Mouse (Mus musculus): ENCODE measurements around the gene Tex19.2. TPM values are rescaled to one million over a fixed set of nuclear protein-coding genes. Genes with fewer than 3 reads are reported as not detected.

The Tex19.2 gene
- polyA plus RNA-seq (2012): 25.6 and 26.1 TPM in 2 replicates

DNA sequence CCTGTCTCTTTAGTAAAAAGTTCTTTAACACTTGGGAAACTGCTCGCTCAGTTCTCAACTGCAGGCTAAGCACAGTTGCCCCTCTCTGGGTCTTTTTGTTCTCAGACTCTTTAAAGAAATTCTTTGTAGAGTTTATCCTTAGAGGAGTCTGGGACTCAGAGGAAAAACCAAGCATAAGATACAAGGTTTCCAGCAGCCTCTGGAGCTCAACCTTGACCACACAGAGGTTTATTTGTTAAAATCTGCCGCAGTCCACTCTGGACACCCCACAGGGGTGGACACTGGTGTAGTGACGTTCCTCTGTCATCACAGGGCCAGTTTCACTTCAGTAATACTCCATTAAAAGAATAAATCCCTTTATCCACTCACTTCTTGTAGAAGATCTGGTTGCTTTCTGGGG is at the start of gene Tex19.2:
Gene Tex19.2 (minus strand): TSS at position 101 of the 400 bp plus-strand sequence.
- TF ChIP-seq GATA1 (IDR thresholded peaks at IDR 0.05; ENCODE audit: low read length): no peak

DNA sequence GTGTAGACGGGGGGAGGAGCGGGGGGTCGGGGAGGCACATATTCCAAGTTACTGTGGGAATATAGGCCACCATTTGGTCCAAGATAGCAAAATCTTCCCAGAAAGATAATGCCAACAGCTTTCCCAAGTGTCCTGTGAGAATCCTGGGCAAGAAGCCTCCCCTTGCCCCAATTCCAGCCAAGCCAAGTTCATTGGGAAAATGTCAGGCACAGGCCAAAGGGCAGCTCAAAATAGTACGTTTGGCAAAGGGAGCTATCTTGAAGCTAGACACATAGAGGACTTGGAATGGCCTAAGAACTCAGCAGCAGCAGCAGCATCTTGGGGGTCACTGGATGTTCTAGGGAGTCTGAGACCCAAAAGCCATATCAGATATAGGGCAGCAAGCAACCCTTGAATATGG is 45.3 kb upstream of the Tex19.2 start:
- TF ChIP-seq GATA1 (IDR thresholded peaks at IDR 0.05; ENCODE audit: low read length): no peak

DNA sequence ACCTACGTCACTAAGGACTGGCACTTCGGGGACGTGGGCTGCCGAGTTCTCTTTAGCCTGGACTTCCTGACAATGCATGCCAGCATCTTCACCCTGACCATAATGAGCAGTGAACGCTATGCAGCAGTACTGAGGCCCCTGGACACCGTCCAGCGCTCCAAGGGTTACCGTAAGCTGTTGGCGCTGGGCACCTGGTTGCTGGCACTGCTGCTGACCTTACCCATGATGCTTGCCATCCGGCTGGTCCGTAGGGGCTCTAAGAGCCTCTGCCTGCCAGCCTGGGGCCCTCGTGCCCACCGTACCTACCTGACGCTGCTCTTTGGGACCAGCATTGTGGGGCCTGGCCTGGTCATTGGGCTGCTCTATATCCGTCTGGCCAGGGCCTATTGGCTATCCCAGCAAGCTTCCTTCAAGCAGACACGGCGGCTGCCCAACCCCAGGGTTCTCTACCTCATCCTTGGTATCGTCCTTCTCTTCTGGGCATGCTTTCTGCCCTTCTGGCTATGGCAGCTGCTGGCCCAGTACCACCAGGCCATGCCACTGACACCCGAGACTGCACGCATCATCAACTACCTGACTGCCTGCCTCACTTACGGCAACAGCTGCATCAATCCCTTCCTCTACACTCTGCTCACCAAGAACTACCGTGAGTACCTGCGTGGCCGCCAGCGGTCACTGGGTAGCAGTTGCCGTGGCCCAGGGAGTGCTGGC is 42.3 kb upstream of the Tex19.2 start:
- TF ChIP-seq GATA1 (IDR thresholded peaks at IDR 0.05; ENCODE audit: low read length): no peak

DNA sequence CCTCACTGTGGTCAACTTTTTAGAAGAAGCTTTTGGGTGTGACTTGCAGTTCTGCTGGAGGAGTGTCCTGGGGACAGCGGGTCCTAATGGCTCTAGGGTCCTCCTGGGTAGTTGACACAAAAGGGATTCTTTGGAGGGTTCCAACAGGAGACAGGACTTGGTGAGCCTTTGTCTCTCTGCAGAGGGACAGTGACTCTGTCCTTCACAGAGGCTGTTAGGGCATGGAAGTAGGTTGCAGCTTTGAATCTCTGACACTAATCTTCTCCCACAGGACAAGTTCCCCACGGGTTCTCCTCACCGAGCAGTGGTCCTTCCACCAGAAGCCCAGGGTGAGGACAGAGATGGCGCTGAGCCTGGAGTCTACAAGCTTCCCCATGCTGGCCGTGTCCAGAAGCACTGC is 41.5 kb upstream of the Tex19.2 start, which contains the start of gene Uts2r:
Gene Uts2r (plus strand): TSS at position 301 of the 400 bp plus-strand sequence.
- no peak for TF ChIP-seq GATA1 (IDR thresholded peaks at IDR 0.05; ENCODE audit: low read length)

DNA sequence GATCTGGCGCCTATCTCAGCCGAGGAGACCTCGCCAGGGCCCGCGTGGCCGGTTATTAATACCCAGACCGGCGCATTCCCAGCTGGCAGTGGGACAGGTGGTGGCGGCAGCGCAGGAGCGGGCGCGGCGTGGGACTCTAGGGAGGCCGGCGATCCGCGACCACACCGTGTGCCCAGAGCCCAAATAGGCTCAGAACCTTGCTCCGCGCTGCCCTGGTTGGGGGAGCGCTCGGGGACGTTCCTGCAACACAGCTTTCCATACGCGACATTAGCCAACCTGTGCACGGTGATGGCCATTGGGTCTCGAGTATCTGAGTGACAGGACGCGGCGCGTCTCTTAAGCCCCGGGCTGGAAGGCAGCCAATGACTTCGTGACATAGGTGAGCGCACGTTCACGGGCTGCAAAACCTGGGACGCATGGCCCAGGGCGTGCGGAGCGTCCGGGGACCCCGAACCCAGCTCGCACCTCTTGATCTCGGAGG is 38.0 kb upstream of the Tex19.2 start:
- TF ChIP-seq GATA1 (IDR thresholded peaks at IDR 0.05; ENCODE audit: low read length): no peak

DNA sequence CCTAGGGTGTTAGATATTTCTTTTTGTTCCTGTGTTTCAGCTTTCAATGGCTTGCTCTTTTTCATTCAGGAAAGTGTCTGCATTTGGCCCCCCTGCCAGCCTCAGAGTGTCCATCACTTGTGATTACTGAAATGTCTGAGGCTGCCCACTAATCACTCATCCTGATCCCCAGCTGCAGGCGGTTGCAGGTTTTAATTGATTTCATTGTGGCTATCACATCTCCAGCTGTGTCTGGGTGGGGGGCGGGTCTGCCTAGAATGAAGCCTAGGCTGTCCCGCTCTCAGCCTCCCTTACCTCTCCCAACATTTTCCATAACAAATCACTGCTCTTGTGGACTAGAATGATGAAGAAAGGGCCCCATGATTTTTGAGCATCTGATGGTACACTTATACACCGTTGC is 35.7 kb upstream of the Tex19.2 start:
- TF ChIP-seq GATA1 (IDR thresholded peaks at IDR 0.05; ENCODE audit: low read length): no peak

DNA sequence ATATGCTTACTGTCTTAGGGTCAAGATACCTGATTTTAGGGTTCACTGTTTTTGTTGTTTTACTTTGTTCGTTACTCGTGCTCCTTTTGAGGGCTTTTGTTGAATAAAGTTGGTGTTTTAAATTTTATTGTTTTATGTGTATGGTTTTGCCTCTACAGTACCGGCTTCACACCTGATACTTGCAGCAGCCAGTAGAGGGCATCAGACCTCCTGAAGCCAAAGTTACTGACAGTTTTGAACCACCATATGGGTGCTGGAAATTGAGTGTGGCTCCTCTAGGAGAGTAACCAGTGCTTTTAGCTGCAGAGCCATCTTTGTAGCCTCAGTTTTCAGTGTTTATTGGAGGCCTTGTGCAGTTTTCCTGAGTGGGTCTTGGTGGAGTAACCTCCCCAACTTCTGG is 29.7 kb upstream of the Tex19.2 start:
- TF ChIP-seq GATA1 (IDR thresholded peaks at IDR 0.05; ENCODE audit: low read length): no peak

DNA sequence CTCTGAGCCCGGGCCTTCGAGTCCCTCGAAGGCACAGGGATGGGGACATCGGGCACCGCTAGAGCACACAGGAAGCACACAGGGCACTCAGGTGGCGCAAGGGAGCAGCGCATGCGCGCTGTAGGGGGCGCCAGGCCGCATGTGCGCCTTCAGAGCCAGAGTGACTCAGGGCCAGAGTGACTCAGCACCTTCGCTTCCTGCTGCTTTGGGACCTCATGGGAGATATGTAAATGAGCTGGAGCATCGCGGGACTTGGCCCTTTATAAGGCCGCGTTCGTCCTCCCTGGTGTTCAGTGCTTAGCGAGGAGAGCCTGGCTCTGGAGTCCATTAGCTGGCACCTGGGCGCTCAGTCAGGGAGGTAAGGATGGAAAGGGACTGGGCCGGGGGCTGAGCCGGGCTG is 27.4 kb upstream of the Tex19.2 start, which contains the start of gene Tex19.1:
Gene Tex19.1 (plus strand): TSS at position 279 of the 400 bp plus-strand sequence.
- no peak for TF ChIP-seq GATA1 (IDR thresholded peaks at IDR 0.05; ENCODE audit: low read length)

DNA sequence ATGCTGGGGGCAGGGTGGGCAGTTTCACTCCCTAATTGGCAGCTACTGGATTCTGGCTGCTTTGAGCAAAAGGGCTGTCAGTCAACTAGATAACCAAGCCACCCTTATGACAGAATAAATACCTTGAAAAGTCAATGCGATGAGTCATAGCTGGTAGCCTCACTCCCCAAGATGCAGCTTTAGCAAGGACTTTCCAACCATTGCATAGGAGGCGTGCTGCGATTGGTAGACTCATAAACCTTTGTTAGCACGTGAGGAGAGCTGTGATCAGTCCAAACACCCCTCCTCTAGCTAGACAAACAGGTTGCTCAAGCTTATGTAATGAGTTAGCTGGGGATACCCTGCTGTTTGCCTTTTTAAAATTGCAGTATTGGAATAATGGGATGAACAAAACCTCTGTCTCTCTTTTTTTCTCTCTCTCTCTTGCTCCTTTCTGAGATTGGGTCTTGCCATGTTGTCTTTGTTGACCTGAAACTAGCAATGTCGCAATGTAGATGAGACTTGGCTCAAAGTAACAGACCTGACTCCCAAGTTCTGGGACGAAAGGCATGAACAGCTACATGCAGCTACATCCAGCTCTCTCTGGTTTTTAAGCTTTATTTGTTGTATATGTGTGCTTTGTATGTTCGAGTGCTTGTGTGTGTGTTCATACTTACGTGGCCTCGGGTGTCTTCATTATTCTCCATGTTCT is 25.0 kb upstream of the Tex19.2 start:
- no peak for TF ChIP-seq GATA1 (IDR thresholded peaks at IDR 0.05; ENCODE audit: low read length)

DNA sequence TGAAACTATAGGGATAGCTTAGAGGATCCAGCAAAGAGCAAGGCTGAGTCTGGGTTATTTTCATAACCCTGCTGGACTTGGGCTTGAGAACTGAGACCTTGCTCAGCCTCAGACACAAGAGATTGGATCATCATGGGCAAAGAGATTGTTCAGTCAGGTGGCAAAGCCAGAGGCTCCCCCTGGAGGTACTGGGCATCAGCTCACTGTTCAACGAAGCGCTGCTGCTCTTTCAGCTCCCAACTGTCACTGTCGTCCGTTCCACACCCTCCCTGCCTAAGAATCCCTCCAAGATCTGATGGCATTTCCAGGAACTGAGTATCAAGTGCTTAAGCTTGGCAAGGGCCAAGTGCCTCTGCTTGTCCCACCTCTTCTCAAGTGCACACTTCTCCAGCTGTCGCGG is 20.3 kb upstream of the Tex19.2 start:
- TF ChIP-seq GATA1 (IDR thresholded peaks at IDR 0.05; ENCODE audit: low read length): no peak

DNA sequence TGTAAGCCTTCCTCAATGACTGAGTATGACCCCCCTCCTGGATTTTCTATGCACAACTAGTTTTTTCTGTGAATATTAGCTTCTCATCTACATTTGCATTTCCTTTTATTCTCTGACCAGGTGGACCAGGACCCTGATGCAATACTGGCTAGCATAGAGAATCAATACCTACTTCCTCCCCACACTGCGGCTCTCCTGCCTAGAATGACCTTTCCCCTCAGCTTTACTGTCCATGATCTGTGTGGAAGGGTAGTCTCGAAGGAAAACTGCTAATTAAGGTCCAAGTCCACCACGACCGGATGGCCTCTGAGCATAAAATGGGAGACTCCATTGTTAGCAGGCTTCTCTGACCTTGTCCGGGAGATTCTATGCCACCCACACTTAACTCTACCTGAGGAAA is 19.2 kb upstream of the Tex19.2 start:
- TF ChIP-seq GATA1 (IDR thresholded peaks at IDR 0.05; ENCODE audit: low read length): no peak

DNA sequence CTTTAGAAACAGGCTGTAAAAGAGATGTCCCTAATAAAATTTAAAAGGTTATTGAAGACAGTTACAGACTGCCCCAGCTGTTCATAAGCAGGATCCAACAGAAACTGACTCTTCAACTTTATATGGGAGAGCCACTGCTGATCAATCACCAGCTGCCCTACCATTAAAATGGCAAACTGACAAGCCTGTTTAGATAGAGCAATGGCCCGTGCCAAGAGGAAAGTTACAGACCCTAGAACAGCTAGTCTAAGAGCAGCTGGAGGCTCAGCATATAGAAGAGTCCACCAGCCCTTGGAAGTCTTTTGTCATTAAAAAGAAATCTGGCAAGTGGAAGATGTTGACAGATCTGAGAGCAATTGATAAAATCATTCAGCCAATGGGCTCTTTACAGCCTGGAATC is 16.1 kb upstream of the Tex19.2 start:
- no peak for TF ChIP-seq GATA1 (IDR thresholded peaks at IDR 0.05; ENCODE audit: low read length)

DNA sequence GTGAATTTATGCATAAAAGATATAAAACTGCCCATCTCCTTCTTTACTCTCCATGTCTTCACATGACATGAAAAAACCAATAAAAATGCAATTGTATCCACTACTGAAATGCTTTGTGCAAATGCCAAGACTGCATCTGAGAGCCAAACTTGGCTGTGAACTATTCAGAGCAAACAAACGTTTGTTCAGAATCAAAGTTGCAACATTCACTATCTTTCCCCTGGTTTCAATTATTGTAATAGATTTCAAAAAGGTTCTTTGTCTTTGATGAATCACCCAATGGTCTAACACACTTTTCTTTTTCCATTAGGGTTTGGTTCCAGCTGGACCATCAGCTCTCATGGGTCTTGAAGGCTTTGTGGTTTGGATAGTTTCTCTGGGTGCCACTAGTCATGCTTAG is 11.1 kb upstream of the Tex19.2 start:
- no peak for TF ChIP-seq GATA1 (IDR thresholded peaks at IDR 0.05; ENCODE audit: low read length)

DNA sequence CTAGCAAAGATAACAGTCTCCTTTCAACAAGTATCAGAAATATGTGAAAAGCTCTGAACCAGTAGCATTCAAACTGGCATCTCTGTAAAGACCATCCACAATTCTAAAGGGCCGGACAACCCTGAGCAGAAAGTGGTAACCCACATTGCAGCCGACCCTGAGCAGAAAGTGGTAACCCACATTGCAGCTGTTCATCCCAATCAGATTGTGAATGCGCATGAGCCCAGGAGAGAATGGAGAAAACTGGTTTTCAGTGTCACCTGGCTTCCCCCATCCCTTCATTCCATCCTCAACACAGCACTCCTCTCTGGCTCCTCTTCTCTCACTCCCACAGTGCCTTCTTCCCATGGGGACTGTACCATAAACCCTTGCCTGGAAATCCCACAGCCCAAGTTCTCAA is 9.0 kb upstream of the Tex19.2 start:
- no peak for TF ChIP-seq GATA1 (IDR thresholded peaks at IDR 0.05; ENCODE audit: low read length)

DNA sequence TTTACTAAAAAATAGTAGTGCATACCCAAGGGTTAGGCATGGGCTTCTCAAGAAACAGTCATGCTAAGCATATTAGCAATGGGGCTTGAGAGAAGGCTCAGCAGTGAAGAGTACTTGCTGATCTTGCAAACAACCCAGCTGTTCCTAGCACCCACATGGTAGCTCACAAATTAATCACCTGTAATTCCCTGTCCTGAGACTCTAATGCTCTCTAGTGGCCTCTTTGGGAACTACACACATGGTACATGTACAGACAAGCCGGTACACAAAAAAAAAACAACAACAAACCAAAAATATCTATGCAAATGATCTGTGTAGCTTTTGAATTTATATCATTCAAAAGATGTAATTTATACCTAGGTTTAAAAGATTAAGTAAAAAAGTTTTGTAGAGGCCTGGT is 7.9 kb upstream of the Tex19.2 start:
- TF ChIP-seq GATA1 (IDR thresholded peaks at IDR 0.05; ENCODE audit: low read length): no peak

DNA sequence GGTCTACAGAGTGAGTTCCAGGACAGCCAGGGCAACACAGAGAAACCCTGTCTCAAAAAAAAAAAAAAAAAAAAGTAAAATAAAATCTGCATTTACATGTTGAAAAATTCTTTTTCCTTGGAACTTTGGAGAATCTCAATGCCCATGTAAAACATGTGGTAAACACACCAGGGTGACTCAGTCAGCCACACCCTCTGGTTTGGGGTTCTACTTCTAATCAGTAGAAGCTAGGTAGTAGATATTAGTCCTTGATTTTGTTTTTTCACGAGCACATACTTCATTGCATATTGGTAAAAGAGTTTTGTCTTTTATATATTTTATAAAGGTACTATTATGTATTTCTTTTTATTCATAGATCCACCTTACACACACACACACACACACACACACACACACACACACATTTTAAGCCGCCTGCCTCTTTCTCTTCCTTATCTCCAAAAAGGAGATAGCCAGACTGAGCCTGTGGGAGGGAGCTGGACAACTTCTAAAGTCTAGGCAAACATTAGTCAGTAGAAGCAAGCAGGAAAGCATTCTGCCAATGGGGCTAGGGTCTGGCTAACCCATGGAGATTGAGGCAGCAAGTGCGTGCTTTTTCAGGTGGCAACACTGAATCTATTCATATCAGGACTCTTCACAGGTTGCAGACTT is 7.2 kb upstream of the Tex19.2 start:
- TF ChIP-seq GATA1 (IDR thresholded peaks at IDR 0.05; ENCODE audit: low read length): no peak

Measured in G1E-ER4 (cell line).